Mouse (Mus musculus) retina, postnatal 7 days (tissue): ENCODE data around the gene Pou2f2.

ENCODE experiments used
- DNase-seq: peaks from one replicate; pipeline ENCODE4 v3.0.0-alpha.2; 2012; ENCODE audit warnings: low read depth, low spot score

Pou2f2 gene

GRCm38 (mm10) chr7:25150151-25150663, 29.3 kb downstream of the Pou2f2 start:
- no peak for DNase-seq

GRCm38 (mm10) chr7:25145896-25146295, 33.6 kb downstream of the Pou2f2 start:
- no peak for DNase-seq

DNA sequence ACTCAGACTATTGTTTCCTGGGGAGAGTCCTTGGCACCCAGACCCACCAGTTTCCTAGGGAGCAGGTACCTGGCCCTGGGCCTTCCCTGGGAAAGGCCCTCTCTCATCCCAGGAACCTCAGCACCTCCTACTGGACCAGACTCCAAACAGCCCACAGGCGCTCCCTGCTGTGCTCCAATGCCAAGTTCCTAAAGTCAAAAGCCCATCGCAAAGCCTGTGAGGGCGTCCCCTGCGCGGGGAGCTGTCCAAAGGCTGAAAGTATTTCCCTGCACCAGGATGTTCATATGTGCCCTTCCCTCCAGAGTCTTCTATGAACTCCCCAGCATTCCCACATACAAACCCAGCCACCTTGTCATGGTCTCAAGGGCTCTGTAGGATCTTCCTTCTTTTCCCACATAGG, 37.8 kb downstream of the Pou2f2 start:
- no peak for DNase-seq

GRCm38 (mm10) chr7:25137553-25137952, 42.0 kb downstream of the Pou2f2 start:
- DNase-seq = no peak

DNA sequence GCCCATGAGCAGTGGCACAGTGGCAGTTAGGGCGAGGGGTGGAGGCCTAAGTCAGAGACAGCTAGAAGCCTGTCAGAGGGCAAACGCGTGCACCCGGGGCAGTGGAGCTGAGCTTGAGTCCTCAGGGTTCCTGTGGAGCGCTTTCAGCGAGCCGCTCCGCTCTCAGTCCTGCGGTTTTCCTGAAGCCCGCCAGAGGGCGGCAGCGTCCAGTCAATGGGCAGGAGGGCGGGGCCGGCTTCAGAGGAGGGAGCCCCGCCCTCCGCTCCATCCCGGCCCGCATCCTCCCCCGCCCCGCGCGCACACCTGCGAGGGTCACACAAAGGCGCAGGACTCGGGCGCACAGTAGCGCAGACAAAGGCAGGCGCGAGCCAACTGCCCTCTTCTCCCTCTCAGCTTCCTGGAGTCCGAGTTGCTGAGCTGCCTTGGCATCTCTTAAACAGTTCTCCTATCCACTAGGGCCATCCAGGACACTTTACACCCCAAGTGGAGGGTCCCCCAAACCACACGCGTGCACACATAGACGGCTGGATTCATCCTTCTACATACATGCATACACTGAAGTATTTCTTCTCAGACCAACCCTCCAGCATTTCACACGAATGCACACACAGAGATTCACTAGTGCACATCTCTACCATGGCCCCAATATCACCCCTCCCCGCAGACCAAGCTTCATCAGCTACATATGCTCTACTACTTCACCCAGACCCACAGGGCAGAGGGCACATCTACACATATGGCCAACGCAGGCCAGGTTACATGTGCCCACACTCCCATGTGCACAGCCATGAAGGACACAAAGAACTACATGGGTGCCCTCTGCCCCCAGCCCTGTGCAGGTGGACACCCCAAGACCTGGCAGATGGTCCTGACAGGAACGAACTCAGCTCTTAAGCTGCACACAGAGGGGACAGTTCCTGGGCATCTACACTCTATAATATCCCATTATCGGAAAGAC, 46.2 kb downstream of the Pou2f2 start:
- peak; percentile 80 for DNase-seq

DNA sequence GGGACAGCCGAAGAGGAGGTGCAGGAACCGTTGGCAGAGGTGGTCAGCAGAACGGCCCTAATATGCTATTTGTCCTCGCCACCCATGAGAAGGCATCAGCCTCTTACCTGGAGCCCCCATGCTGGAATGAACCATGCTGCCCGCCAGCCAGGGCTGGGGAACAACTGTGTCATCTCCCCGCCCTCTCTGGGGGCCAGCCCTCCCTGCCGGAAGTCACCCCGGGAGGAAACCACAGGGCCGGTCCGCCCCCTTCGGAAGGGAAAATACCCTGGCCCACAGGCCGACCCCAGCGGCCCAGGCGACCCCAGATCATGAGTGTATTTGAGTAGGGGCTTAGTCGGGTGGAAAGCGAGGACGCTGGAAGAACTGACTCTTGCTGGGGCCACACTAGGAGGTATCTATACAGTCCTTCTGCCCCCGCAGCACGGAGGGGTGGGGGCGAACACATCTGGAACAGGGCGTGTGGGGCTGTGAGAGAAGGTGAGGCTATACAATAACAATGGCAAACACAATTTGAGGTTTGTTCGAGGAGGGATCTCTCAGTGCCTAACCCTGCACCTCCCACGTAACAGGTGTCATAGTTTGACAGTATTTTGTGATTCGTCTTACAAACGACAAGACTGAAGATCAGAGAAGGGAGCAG, 47.1 kb downstream of the Pou2f2 start:
- no peak for DNase-seq

- DNase-seq = no peak
Observed at GRCm38 (mm10) chr7:25131247-25131646, 48.3 kb downstream of the Pou2f2 start.

- DNase-seq = no peak
Observed at GRCm38 (mm10) chr7:25130565-25130964, 49.0 kb downstream of the Pou2f2 start.

GRCm38 (mm10) chr7:25129390-25129979, 50.0 kb downstream of the Pou2f2 start:
- no peak for DNase-seq

- no peak for DNase-seq
Observed at GRCm38 (mm10) chr7:25127971-25128370, 51.6 kb downstream of the Pou2f2 start.

GRCm38 (mm10) chr7:25125716-25126281, 53.7 kb downstream of the Pou2f2 start:
- no peak for DNase-seq

- no peak for DNase-seq
Observed at GRCm38 (mm10) chr7:25121240-25121786, 58.2 kb downstream of the Pou2f2 start.

- DNase-seq = no peak
Observed at GRCm38 (mm10) chr7:25120061-25120834, 59.3 kb downstream of the Pou2f2 start.

GRCm38 (mm10) chr7:25112956-25113603, 66.4 kb downstream of the Pou2f2 start:
- DNase-seq = no peak

DNA sequence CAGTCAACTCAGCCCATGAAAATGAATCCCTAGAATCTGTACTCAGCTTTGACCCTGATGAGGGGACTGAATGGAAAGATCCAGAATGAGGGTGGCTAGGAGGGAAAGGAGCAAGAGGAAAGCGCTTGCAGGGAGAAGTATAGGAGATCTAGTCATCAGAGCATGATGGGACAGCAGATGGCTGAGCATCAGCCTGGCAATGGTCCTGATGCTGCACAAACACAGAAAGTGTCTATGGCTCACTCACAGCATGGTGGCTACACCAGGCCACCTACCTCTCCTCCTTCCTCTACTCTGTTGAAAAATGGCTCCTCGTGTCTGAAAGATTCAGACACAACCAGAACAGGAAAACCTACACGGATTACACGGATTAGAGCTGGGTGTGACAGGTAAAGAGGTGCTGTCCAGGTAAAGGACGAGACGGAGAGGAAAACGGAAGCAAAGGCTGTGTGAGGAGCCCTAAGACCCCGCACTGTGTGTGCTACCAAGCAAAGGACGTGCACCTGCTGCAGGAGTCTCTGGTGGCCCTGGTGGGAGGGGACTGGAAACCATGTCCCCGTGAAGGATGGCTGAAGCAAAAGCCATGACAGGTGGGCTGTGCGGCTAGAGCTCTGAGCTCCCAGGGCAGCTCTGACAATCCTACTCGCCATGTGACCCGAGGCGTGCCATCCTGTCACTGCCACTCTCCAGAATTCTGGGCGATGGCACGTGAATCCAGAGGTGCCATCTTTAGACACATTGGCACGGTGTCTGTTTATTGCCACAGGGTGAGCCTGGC, 67.2 kb downstream of the Pou2f2 start:
- no peak for DNase-seq

- DNase-seq = no peak
Observed at GRCm38 (mm10) chr7:25110336-25110735, 69.2 kb downstream of the Pou2f2 start.

DNA sequence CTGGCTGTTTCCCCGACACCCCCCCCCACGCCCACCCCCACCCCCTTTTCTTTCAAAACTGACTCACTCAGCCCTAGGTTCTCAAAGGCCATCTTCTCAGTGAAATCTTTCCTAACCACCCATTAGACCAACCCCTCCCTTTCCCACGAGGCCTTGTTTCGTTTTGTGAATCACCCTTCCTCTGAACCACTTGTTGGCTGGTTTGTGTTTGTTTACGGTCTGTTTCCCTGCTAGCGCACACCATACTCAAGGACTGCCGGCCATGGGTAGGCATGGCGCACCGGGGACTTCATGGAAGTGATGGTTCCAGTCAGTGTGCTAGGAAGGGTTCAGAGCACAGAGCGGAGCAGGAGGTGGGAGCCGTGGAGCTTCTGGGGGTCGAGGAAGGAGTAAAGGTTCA, 70.2 kb downstream of the Pou2f2 start:
- DNase-seq = no peak

DNA sequence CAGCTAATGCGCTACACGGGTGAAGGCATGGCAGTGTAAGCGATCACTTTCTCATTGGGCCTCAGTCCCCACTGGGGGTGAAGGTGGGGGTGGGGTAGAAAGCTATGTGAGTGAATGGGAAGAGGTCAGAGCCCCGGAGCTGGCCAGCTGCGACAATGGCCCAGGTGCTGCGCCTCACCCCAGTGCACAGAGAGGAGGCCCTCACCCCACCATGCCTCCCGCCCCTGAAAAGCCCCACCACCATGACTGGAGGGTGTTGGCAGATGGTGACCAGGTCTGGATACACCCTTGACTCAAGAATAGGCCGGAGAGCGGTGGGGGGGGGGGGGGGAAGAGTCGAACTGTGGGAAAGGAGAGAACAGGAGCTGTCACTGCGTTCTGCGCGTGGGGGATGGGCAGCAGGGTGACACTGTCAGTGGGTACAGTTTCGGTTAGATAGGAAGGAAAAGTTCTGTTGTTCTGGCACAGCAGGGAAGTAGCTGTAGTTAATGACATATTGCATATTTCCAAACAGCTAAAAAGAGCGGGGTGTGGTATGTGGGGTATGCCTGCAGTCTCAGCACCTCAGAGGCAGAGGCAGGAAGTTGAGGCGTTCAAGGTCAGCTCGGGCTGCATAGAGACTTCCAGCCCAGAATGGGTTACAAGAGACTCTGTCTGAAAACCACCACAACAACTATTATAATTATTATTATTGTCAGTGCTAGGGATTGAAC, 72.6 kb downstream of the Pou2f2 start:
- DNase-seq = no peak
